Mouse (Mus musculus) MN1 (cell line): ENCODE data around the gene Actl9.

Source experiments
- DNase-seq: peaks from one replicate; pipeline ENCODE4 v3.0.0-alpha.2; 2016; ENCODE audit warnings: low spot score

The Actl9 gene

GRCm38 (mm10) chr17:33432019-33432946 is at the start of gene Actl9:
Gene Actl9, plus strand, starts transcription at chr17:33432896.
- no peak for DNase-seq

- DNase-seq, result no peak
Measured at GRCm38 (mm10) chr17:33385705-33386104, 47.0 kb upstream of the Actl9 start.

GRCm38 (mm10) chr17:33392271-33392670 is 40.4 kb upstream of the Actl9 start:
- no peak for DNase-seq

GRCm38 (mm10) chr17:33394182-33395034 is 38.3 kb upstream of the Actl9 start, which contains the start of gene Zfp101:
Gene Zfp101, minus strand, starts transcription at chr17:33394641.
- peak; percentile 96 for DNase-seq

- DNase-seq, result peak; percentile 80
Measured at GRCm38 (mm10) chr17:33439148-33439547, 6.5 kb downstream of the Actl9 start.

DNA sequence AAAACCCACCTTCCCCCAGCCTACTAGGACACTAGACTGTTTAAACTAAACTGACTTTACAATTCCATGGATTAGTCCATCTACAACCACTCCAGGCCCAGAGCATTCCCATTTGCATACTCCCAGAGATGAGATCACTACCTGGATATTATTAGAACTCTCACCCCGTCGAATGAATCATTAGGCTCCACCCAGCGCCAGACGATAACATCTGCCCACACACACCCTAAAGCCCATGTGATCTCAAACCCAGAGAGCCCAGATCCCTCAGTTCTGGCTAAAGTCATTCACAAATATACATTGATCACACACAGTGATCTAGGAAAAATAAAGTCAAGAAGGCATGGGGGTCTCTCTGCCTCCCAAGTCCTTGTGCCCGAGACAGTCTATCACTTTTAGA is 7.2 kb downstream of the Actl9 start:
- peak; percentile 36 for DNase-seq

GRCm38 (mm10) chr17:33441159-33441558 is 8.5 kb downstream of the Actl9 start:
- no peak for DNase-seq

DNA sequence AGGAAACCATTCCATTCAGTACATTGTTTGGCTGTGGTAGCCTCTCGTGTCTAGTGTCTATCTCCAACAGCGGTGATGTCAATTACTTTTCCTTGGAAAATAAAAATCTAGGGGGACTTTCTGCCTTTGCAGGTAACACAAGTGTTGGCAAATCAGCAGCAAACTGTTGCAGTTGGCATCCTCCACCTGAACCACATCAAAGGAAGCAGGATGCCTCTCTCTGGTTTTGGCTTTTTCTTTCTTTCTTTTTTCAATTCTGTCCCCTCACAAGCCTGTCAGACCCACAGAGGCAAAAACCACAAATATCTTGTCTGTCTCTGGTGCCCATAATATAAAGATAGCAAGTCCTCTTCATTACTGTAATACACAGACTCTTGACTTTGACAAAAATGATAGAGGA is 23.9 kb downstream of the Actl9 start:
- no peak for DNase-seq

- DNase-seq, result no peak
Measured at GRCm38 (mm10) chr17:33471206-33471605, 38.5 kb downstream of the Actl9 start.
